Mouse (Mus musculus) cerebral cortex, adult 2 months (tissue): ENCODE results near the gene Atp11a.

Source experiments
- WGBS: fragments of 180-500 bp; shearing (Covaris S2); methylation state at CpG from one replicate; pipeline ENCODE4 v1.1.7; 2018; 5-methylcytosine and 5-hydroxymethylcytosine counted together

Atp11a gene

DNA sequence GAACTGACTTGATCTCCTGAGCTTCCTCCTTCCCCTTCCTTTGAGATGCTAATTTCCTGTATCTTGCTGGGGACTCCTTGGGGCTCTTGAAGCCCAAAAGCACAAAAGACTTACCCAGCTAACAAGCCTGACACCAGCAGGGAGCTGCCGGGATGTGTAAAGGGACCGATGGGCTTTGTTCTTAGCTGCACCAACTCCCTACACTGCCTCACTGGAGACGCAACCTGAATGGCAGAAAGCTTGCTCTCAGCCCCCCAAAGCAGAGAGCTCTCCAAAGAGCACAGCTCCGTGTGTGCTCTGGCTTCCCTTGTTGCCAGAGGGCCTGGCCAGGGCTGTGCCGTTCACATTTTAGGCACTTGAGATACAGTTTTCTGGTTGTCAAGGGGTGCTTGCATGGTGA lies 114.6 kb downstream of the Atp11a start:
- 36% methylated on average over 5 of the region's 5 CpGs for WGBS

DNA sequence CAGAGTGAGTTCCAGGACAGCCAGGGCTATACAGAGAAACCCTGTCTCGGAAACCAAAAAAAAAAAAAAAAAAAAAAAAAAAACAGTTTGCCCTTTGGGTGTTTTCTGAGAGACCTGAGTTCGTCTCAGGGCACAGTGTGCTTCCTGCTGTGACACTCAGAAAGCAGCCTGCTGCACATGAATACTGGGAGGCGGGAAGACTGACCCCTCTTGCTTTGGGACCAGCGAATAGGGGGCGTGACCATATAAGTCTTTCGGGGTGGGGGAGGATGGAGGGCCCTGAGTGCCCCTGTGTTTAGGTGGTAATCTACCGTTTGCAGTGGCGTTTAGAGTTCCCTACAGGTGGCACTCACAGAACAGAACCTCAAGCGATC lies 116.2 kb downstream of the Atp11a start:
- 11% methylated on average over 9 of the region's 9 CpGs for WGBS

DNA sequence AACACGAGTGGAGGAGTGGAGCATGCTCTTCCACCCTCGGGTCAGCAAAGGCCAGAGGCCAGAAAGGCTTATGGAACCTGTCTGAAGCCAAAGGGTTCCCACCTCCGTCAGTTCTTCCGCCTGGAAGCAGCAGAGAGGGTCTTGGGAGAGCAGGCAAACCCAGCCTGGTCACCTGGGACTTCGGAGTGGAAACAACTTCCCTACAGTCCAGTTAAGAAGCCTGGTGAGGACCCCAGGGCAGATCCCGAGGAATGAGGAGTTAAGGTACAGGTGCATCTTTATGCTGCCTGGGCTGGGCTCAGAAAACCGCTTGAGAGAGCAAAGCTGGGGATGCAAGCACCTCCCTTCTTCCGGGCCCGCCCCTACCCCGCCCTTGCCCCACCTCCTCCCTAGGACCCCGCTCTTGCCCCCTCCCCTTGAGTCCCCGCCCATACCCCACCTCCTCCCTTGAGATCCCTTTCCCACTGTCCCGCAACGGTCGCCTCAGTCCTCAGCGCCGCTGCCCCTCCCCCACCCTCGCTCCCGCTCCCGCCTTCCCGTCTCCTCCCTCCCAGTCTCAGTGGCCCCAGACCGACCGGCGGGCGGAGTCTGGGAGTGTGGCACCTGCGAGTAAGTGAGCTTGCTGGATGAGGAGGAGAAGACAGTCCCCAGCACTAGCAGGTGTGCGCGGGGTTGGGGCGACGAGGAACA lies 116.7 kb downstream of the Atp11a start, which contains the start of gene Mcf2l:
Gene Mcf2l, plus strand, starts transcription at position 450 of the 690 bp plus-strand sequence.
- WGBS: 3% methylated on average over 29 of the region's 30 CpGs

DNA sequence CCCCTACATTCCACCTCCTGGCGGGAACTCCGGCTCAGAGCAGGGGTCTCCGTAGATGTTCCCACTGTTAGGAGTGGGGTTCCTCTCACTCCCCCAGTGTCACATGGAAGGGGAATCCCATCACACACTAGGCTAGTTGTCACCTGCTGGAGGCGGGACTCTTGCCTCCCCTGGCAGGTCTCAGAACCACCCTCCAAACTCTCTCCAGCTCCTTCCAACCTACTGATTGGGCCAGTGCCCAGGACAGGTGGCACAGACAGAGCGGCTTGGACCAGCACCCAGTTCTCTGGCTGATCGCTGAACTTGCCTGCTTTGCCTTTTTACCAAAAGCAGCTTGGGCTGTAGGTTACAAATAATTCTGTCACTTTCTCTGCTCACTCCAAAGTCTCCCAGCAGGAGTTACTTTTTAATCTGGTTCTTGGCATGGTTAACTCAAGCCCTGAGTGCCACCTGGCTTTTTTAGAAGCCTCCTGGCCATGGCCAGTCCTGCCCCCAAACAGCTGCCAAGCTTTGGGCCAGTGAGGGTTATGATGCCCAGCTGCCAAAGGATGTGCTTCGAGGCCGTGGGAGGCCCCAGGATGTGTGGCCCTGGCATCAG lies 117.5 kb downstream of the Atp11a start:
- 27% methylated on average over 8 of the region's 8 CpGs for WGBS

DNA sequence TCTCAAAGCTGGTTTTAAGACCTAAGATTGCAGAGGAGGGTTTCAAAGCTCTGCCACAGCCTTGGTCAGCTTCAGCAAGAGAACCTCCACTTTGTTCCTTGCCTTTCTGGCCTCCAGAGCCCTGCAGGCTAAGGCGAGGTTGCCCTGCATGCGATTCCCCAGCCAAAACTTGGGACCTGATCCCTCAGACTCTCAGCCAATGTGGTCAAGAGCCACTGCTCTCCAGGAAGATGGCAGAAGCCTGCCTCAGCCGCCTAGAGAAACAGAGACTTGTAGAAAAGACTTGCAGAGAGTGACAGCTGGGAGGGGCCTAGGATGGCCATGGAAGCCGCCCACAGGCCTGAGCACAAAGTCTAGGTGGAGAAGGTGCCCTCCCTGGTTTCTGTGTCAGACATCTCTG lies 118.2 kb downstream of the Atp11a start:
- WGBS: 87% methylated on average over 4 of the region's 4 CpGs

DNA sequence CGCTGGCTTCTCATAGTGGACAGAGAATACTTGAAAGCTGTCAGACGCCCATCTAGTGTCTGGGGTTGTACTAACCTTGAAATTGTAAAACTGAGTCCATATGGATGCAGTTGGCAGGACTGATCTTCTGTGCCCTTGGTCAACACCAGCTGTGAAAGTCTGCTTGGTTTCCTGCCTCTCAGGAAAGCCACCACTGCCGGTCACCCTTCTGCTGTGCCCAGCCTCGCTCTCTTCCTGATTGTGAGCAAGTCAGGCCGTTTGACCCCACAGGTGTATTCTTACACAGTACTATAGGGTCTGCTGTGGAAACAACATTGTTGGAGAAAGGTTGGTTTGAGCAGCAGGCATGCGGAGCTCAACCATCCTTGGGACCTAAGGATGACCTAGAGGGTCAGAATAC lies 120.3 kb downstream of the Atp11a start:
- WGBS: 87% methylated on average over 6 of the region's 6 CpGs

DNA sequence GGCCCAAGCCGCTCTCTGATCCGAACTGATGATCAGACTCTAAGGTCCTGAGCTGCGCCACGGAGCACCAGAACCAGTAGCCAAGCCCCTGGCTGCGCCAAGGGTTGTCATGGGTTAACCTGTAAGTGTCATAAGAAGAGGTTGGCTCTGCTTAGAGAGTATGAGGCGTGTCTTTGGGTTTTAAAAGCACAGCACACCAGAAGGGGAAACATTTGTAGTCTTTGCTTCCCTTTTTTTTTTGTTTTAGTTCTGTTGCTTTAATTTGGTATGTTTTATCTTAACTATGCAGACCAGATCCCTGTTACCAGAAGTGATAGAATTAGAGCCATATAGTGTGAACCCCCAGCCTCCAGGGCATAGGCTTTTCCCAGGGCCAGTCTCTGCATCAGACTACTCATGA lies 123.3 kb downstream of the Atp11a start:
- WGBS: 94% methylated on average over 6 of the region's 6 CpGs

DNA sequence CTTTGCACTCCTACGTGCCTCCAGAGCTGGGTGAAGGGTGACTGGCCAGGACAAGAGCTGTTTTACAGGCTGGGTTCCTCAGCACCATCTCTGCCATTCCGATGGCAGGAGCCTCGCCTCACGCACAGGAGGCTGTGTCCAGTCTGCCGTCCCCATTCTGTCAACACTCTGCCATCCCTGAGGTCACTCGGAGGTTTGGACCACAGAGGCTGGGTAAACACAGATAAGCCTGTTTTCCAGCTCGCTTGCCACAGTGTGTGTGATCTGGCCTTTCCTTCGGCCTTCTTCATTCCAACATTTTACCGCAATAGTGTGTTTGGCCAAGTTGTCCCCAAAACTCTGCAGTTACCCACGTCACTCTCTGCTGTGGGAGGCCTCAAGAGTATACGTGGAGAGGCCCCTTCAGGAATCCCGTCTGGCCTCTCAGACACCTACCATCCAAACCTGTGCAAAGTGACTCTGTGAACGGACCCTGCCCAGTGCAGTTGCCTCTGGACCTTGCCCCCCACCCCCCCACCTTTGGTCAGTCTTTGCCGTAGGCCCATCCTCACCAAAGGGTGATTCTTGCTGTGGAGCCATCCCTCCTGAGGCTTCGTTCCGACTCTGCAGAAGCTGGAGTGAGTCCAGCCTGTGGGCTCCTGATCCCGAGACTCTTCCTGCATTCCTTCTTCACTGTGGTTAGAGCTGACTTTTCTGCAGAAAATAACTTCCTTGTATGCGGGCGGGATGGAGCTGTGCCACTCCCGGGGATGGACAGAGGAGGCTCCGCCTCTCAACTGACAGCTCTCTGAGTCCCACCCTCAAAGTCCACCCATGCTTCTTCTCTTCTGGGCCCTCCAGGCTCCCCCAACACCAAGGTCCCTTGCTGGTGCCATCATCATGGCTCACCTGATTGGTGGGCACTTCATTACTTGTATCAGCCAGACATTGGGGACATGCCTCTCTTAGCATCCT lies 126.5 kb downstream of the Atp11a start:
- WGBS: 81% methylated on average over 21 of the region's 21 CpGs

DNA sequence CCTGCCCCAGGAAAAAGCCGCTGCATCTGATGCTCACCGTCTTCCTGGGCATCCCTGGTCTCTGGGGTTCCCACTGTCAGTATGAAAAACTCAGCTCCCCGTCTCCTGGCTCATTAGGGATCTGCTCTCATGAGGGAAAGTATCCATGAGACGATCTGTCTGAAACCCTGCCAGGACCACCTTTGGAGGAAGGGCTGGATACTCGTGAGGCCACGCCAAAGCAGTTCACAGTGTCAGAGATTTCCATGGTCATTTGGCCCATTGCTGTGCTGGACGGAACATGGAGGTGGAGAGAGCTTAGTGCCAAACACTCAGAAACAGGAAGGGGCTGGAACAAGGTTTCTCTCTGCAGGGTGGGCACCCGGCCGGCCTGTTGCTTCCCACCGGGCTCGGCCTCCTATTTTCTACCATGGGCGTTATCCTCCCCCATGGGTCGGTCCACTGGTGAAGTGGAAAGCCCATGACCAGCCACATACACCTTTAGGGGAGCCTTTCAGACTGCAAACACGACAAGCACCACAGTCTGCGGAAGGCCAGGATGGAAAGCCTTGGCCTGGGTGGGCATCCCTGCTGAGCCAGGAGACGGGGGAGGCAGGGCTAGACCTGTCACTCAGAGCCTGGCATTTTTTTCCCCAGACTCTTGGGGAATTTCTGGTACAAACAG lies 131.1 kb downstream of the Atp11a start:
- WGBS: 80% methylated on average over 16 of the region's 16 CpGs

DNA sequence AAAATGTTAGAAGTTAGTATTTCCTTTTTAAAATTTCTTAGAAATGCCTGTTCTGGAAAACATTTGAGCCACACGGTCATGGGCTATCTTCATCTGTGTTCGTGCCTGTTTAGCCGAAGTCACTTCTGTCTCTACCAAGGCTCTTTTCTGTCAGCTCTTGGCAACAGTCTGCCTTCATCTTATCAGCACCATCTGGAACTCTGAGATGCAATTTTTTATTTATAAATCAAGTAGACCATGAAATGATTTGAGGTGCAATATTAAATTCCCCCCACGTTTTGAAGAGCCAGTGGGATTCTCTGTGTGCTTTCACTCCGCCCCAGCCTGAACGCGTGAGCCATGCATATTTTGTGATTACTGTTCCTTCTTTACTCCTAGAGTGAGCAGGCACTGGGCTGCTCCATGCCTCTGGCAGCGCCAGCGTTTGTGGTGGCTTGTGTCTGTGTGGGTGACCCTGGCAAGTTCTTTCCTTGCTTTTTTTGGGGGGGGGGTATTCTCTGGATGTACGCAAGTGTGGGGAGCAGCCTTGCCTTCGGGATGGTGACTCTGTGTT lies 132.3 kb downstream of the Atp11a start:
- WGBS: 49% methylated on average over 11 of the region's 11 CpGs

DNA sequence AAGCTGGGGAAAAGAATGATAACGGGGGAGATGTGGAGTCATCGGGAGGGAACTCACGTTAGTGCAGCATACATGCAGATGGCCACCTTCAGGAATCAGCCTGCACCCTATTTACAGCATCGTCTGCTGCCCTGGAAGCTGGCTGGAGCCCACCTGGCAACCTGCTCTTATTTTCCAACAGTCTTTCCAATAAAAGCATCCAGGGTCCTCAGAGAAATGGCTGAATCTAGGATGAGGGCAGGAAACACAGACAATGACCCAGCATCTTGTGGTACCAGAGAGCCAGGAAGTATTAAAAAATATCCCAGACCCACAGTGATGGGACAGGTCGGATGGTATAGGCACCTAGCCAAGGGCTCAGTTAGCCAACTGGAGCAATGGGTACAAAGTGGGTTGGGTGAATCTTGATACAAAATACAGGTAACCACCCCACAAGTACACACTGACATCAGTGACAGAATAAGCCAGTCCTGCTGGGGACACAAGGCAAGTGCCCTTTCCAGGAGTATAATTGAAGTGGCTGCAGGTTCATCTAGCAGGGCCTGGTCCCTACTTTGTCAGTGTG lies 136.2 kb downstream of the Atp11a start:
- WGBS: 66% methylated on average over 5 of the region's 5 CpGs

DNA sequence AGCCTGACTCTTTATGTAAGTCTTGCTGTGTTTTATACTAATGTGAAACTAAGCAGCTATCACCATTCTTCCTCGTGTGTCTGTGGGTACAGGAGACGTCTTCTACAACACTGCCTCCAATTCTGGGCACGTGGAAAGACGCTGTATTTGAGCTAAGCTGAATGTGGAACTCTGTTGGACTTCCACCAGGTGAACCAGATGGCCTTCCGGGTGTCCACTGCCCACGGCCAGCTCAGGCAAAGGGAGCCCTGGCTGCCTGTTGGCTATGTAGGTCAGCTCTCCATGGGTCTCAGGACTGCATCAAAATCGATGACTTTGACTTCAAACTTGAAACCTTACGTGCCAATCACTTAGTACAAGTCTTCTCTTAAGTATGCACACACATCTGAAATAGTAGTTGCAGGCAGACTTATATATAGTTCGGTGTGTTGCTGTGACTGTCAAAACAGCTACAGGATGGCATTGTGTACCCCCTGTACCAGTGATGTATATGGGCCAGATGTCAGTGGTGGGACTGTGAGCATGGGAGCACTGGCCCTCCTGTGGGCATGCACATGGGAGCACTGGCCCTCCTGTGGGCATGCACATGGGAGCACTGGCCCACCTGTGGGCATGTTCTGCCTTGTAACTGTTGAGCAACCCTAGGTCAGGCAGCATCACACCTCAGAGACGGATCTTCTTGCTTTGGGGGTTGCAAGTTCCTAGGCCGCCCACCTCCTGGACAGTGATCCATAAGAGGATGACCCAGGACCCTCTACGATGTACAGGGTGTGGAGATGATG lies 137.2 kb downstream of the Atp11a start:
- 67% methylated on average over 12 of the region's 12 CpGs for WGBS

DNA sequence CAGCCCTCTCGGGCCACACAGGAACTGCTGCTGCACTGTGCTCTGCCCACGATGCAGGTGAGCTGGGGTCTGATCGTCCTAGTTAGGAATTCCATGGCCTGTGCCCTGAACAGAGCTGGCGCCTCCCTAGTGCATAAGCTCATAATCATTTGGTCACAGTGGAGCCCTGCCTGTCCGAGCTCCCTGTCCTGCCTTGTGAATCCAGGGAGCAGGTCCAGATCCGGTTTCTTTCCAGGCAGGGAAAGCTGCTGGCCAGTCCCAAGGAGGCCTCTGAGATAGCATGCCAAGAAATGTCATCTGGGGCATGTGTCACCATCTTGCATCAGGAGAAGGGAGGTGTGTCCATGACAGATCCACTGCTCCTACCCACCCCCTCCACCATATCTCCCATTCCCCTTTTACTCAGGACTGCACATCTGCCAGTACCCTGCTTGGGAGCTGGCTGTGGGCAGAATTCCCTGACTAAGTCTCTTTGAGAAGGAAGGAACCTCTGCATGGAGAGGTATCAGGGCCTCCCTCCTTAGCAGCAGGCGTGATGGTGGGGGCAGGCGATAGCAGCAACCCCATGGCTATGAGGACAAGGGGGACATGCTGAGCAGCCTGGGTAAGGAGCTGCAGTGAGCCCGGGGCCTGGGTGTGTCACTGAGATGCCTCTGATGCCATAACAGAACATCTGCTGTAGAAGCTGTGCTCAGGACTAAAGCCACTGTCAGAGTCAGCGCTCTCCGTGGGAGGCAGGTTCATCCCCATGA lies 138.1 kb downstream of the Atp11a start:
- WGBS: 84% methylated on average over 11 of the region's 11 CpGs

DNA sequence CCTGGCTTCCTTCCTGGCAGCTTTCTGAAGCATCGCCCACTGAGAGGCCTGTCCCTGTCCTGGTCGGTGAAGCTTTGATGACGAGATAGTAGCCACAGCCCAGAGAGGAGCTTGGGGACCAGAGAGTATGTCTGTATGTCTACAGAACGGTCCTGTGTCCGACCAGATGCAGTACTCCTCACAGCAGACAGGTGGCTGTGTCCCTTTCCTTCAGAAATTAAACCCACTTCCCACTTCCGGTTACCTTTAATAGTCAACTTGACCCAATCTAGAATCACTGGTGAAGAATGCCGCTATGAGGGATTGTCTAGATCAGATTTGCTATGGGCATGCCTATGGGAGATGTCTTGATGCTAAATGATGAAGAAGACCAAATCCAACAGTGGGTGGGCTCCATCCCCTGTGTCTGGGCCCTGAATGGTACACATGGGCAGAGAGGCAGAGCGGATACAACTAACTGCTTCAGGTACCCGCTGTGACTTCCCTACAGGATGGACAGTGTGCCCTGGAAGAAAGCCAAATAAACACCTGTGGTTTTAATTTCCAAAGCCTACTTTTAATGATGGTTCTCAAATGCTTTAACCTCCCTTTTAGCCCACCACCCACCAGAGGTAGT lies 138.8 kb downstream of the Atp11a start:
- 79% methylated on average over 9 of the region's 9 CpGs for whole genome bisulfite sequencing

DNA sequence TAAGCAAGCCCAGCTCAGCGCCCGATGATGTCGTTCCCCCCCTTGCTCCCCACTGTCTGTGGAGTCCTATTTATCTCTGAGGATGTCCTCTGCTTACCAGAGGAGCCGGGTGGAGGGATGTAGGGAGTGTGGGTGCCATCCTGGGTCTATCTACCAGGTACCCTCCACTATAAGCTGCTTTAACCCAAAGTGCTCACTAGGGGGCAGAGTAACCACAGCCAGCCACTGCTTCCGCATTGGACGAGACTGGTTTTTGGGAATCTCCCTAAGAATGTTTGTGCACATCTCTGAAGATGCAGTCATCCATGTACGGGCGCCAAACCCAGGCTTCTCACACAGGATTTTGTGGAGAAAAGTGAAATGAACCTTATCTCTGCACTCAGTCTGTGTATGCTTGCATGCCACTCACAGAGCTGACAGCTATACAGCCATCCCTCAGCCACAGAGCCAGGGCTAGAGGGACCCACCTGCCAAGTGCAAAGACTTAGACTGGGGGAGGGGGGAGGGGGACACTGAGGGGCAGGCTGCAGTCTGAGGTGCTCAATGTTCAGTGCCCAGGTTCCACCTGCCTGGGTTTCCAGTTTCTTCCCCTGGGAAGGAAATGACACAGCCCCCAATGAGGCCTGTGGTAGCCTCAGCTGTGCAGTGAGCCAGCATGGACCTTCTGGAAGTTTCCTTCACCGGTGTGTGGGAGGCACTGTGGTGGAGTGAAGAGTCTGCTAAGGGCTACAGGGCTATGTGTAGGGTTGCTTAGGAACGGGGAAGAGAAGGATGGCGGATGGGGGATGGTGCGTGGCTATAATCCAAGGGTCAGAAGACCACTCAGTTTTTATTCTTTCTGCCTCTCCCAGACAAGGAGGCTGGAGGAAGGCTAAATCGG lies 139.9 kb downstream of the Atp11a start:
- 39% methylated on average over 13 of the region's 13 CpGs for WGBS

DNA sequence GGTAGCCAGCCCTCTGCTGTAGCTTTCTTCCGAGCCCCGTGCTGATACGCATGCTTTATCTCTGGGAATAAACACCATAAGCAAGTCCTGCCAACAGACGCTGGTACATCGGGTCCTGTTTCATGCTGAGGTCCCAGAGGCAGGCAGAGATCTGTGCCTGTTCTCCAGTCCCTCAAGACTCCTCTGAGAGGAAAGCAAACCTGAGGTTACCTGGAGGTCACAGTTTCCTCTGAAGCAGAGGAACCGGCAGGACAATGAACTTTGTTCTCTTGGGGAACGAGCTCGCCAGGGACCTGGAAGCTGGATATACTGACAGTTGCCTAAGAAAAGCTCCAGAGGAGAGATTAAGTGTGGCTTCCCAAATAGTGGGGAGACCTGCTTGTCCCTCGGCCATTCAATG lies 141.0 kb downstream of the Atp11a start:
- 64% methylated on average over 9 of the region's 9 CpGs for WGBS

DNA sequence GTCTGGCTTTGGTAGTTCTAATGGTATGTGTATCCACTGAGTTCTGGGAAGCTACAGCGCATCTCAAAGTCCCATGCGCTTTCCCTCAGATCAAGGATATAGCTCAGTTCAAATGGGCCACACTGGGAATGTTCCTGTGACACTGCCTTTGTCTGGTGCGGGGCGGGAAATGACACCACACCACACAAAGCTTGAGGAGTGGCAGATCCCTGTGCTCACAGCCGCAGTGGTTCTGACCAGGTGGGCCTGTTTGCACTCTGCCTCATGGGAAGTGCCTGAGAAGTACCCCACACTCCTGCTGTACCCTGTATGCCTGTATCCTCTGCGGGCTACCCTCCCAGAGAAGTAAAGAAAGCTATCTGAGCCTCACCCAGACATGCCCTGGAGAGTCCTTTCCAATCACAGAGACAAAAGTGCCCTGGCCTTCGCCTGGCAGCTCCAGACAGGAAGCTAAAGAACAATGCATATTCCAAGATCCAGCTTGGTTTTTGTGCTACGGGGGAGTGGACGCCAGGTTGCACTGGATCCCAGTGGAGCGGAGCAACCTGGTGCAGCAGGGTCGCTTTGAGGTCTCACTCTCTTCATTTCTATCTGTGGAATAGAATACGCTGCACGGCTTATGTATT lies 147.1 kb downstream of the Atp11a start:
- WGBS: 83% methylated on average over 13 of the region's 13 CpGs

DNA sequence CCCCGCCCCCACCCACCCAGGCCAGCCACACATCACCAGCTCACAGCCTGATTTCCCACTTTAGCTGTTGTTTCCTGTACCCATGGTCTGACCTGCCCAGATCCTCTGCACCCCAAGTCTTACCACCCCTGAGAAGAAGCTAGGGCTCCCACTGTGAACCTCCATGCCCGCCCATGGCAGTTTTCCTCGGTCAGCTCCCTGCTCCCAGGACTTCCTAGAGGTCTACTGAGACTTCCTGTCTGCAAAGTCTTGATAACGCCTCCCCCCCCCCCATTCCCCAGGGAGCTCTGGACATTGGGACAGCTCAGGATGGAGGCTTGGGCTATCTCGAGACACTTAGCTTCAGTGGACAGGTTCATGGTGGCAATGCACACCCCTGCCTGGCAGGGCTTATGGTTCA lies 148.3 kb downstream of the Atp11a start:
- 86% methylated on average over 5 of the region's 5 CpGs for WGBS
